Mouse (Mus musculus) neural tube, embryonic 11.5 days (tissue): Measurements from ENCODE around the gene Snrnp27. TPM values are rescaled to one million over a fixed set of nuclear protein-coding genes. Genes with fewer than 3 reads are reported as not detected.

Experiments used
- ATAC-seq: fragments of 200-750 bp; cut with Nextera tagmentation; 2 replicates; pipeline ENCODE4 v1.8.0; 2017; ENCODE audit warnings: moderate number of reproducible peaks, mild to moderate bottlenecking, moderate TSS enrichment, moderate library complexity; ENCODE audit not compliant: insufficient read depth, low FRiP score, low TSS enrichment
- DNase-seq: peaks from one replicate; pipeline ENCODE4 v3.0.0-alpha.2; 2015; ENCODE audit warnings: low spot score
- H3K27ac ChIP-seq: fragments of 300-500 bp; sonication (generic); 2 replicates; pipeline ENCODE4 v1.5.1; 2014; ENCODE audit warnings: low read depth, mild to moderate bottlenecking, low read length
- H3K27me3 ChIP-seq: fragments of 300-500 bp; sonication (generic); 2 replicates; pipeline ENCODE4 v1.6.1; 2014; ENCODE audit warnings: mild to moderate bottlenecking, low read length, mixed read lengths; ENCODE audit not compliant: control insufficient read depth, insufficient read depth
- H3K36me3 ChIP-seq: fragments of 300-500 bp; sonication (generic); 2 replicates; pipeline ENCODE4 v1.6.1; 2014; ENCODE audit warnings: mild to moderate bottlenecking, low read length, moderate library complexity, mixed read lengths; ENCODE audit not compliant: control insufficient read depth, insufficient read depth
- H3K4me1 ChIP-seq: fragments of 300-500 bp; sonication (generic); 2 replicates; pipeline ENCODE4 v1.6.1; 2014; ENCODE audit warnings: low read length, mixed read lengths; ENCODE audit not compliant: control insufficient read depth, insufficient read depth
- H3K4me2 ChIP-seq: fragments of 300-500 bp; sonication (generic); 2 replicates; pipeline ENCODE4 v1.6.1; 2014; ENCODE audit warnings: low read depth, mild to moderate bottlenecking, moderate library complexity
- H3K4me3 ChIP-seq: fragments of 300-500 bp; sonication (generic); 2 replicates; pipeline ENCODE4 v1.5.1; 2014; ENCODE audit warnings: low read depth, low read length
- H3K9ac ChIP-seq: fragments of 300-500 bp; sonication (generic); 2 replicates; pipeline ENCODE4 v1.6.1; 2014; ENCODE audit warnings: mild to moderate bottlenecking, low read length
- H3K9me3 ChIP-seq: fragments of 300-500 bp; sonication (generic); 2 replicates; pipeline ENCODE4 v1.6.1; 2016; ENCODE audit warnings: low read length; ENCODE audit not compliant: control insufficient read depth
- WGBS: fragments of 180-500 bp; shearing (Covaris S2); extraction: QIAGEN DNeasy Blood & Tissue Kit; methylation state at CpG from one replicate; pipeline ENCODE4 v1.1.7; 2014; 5-methylcytosine and 5-hydroxymethylcytosine counted together
- polyA plus RNA-seq: library from polyadenylated mRNA; unstranded; fragments of >200 nt; fragmentation: Nextera tagmentation; extraction: Ambion mirVana; gene quantifications from 2 replicates; pipeline ENCODE4 v1.2.1, GENCODE M21; 2014

Gene Snrnp27
- 115 and 130 TPM in 2 replicates for polyA plus RNA-seq

DNA sequence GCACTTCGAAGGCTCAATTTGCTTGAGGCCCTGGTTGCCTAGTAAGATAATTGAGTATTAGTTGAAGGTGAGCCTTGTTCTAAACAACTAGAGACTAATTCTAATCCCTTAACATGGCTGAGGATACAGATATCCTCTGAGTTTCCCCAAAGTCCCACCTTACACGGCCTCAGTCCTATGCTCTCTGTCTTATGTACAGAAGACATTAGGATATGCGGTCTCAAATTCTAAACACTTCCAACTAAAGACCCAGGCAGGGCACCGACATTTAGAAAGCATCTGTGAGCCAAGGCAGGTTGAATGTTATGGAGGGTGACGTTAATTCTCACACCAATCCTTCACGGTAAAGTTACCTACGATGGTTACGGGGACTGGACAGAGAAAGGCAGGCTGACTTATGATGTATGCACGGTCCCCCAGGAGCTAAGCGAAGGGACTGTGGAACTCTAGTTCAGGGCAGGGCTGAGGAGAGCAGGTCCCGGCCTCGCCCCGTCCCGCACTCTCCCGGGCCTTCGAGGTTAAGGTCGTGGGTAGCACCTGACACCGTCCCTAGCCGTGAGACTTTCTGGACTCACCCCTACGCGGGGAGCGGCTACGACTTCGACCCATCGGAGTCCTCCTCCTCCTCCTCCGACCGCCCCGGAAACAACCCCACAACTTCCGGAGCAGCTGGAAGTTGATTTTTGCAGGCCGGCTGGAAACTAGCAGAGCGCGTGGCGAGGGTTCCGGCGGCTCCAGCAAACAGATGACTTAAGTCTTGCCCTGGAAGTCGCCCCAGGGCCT is at the start of gene Snrnp27:
TSS of gene Snrnp27 (minus strand) at position 651 of the 783 bp plus-strand sequence.
- no peaks in the 10 kb centered on the region for H3K27me3 ChIP-seq
- H3K4me1 ChIP-seq, result no peaks in the 10 kb centered on the region; the same call in 1 of the 2 replicates
- ATAC-seq (peak; percentile 71), DNase-seq (peak; percentile 93)
- H3K9me3 ChIP-seq, result no peaks in the 10 kb centered on the region
- peak within 1 kb of the TSS; percentile 80 for H3K4me3 ChIP-seq
- peaks cover 6% of the 10 kb centered on the region for H3K36me3 ChIP-seq
- 2% methylated on average over 36 of the region's 36 CpGs for WGBS
- 0 out of 2 replicates have a peak within 1 kb of the TSS, but pooled peaks have one; percentile 49 for H3K27ac ChIP-seq
- peak within 1 kb of the TSS; percentile 73 for H3K9ac ChIP-seq
- peak within 1 kb of the TSS; percentile 51 for H3K4me2 ChIP-seq

- ATAC-seq, result peak; percentile 93
- Histone ChIP-seq H3K36me3 (no peaks in the 10 kb centered on the region), H3K27me3 (no peaks in the 10 kb centered on the region), H3K9ac (peak within 1 kb of the TSS; percentile 73), H3K27ac (peak within 1 kb of the TSS; percentile 78), H3K4me3 (peak within 1 kb of the TSS; percentile 59), H3K4me2 (peak within 1 kb of the TSS; percentile 90), H3K4me1 (peaks cover 3% of the 10 kb centered on the region), H3K9me3 (no peaks in the 10 kb centered on the region)
- DNase-seq, result peak; percentile 99
- under 1% methylated on average over 57 of the region's 59 CpGs for whole genome bisulfite sequencing
These were observed 49.0 kb upstream of the Snrnp27 start, which contains the start of gene Gmcl1 for GRCm38 (mm10) chr6:86733183-86733876. Gmcl1 (minus strand) TSS chr6:86733383.

GRCm38 (mm10) chr6:86732276-86733173 is 48.2 kb upstream of the Snrnp27 start:
- peaks cover 3% of the 10 kb centered on the region for H3K4me1 ChIP-seq
- peak overlapping the region; percentile 90 for H3K4me2 ChIP-seq
- ATAC-seq (peak; percentile 75), DNase-seq (no peak)
- peak overlapping the region; percentile 78 for H3K27ac ChIP-seq
- no peaks in the 10 kb centered on the region for H3K36me3 ChIP-seq
- no peaks in the 10 kb centered on the region for H3K27me3 ChIP-seq
- H3K9me3 ChIP-seq, result no peaks in the 10 kb centered on the region
- peak overlapping the region; percentile 73 for H3K9ac ChIP-seq
- WGBS, result under 1% methylated on average over 62 of the region's 62 CpGs
- H3K4me3 ChIP-seq, result peak overlapping the region; percentile 59

DNA sequence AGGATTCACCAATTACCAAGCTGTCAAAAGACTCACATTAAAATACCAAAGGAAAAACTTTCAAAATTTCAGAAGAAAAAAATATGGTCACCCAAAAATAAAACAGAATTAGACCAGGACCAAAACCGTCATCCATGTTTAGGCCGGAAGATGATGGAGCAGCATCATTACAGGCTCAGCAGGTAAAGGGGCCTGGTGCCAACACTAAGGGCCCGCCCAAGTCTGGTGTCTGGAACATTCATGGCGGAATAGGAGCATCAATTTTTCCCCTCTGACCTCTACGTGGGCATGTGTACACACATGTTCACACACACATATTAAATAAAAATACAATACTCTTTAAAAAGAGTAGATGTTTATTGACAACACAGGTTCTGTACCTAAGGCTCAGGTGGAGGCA is 44.4 kb upstream of the Snrnp27 start:
- Histone ChIP-seq H3K36me3 (no peaks in the 10 kb centered on the region), H3K27me3 (no peaks in the 10 kb centered on the region), H3K4me2 (no peak overlapping the region), H3K9ac (no peak overlapping the region), H3K4me1 (no peaks in the 10 kb centered on the region; the same call in 1 of the 2 replicates), H3K9me3 (no peaks in the 10 kb centered on the region), H3K4me3 (no peak overlapping the region), H3K27ac (no peak overlapping the region)
- WGBS, result 92% methylated on average over 5 of the region's 5 CpGs
- DNase-seq (no peak), ATAC-seq (no peak)

- Histone ChIP-seq H3K9me3 (no peaks in the 10 kb centered on the region), H3K4me2 (no peak overlapping the region), H3K4me1 (no peaks in the 10 kb centered on the region), H3K9ac (no peak overlapping the region), H3K27ac (no peak overlapping the region), H3K4me3 (no peak overlapping the region), H3K27me3 (no peaks in the 10 kb centered on the region), H3K36me3 (0 out of 2 replicates have a peak, but pooled peaks cover 2% of the 10 kb centered on the region)
- ATAC-seq (no peak), DNase-seq (no peak)
- 80% methylated on average over 3 of the region's 3 CpGs for WGBS
These were observed 37.7 kb upstream of the Snrnp27 start for GRCm38 (mm10) chr6:86721977-86722376.

- 87% methylated on average over 4 of the region's 4 CpGs for WGBS
- Histone ChIP-seq H3K4me1 (no peaks in the 10 kb centered on the region), H3K27ac (no peak overlapping the region), H3K4me3 (no peak overlapping the region), H3K36me3 (no peaks in the 10 kb centered on the region; the same call in none of the 2 replicates), H3K27me3 (no peaks in the 10 kb centered on the region), H3K9me3 (no peaks in the 10 kb centered on the region), H3K4me2 (no peak overlapping the region), H3K9ac (no peak overlapping the region)
- no peak for ATAC-seq
- DNase-seq, result no peak
These were observed 23.9 kb upstream of the Snrnp27 start for GRCm38 (mm10) chr6:86708072-86708774.

- H3K27ac ChIP-seq, result no peak overlapping the region
- H3K4me1 ChIP-seq, result no peaks in the 10 kb centered on the region
- no peak overlapping the region for H3K4me3 ChIP-seq
- WGBS, result 94% methylated on average over 9 of the region's 9 CpGs
- H3K9ac ChIP-seq, result no peak overlapping the region
- H3K9me3 ChIP-seq, result no peaks in the 10 kb centered on the region
- no peaks in the 10 kb centered on the region for H3K27me3 ChIP-seq
- ATAC-seq, result no peak
- H3K4me2 ChIP-seq, result no peak overlapping the region
- peaks cover 6% of the 10 kb centered on the region for H3K36me3 ChIP-seq
- DNase-seq, result no peak
These were observed 18.3 kb upstream of the Snrnp27 start for GRCm38 (mm10) chr6:86702577-86702976.

DNA sequence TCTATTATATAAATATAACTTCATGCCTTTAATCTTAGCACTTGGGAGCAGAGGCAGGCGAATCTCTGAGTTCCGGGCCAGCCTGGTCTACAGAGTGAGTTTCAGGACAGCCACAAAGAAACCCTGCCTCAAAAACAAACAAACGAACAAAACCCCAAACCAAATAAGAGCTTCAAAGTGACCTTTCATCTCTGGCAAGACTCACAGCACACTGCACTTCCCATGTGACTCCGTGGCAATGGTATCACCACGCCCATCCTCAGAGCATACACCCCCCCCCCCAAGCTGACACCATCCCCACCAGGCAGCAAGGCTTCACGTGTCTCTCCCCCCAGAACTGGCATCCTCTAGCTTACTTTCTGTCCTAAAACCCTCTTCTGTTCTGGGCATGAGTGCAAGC is 13.6 kb upstream of the Snrnp27 start:
- WGBS, result 84% methylated on average over 6 of the region's 6 CpGs
- Histone ChIP-seq H3K4me2 (no peak overlapping the region), H3K4me1 (no peaks in the 10 kb centered on the region), H3K27me3 (no peaks in the 10 kb centered on the region), H3K27ac (no peak overlapping the region), H3K36me3 (peaks cover 9% of the 10 kb centered on the region; the same call in 1 of the 2 replicates), H3K9me3 (no peaks in the 10 kb centered on the region), H3K9ac (no peak overlapping the region), H3K4me3 (no peak overlapping the region)
- ATAC-seq (no peak), DNase-seq (no peak)
